Mouse (Mus musculus): Measurements from ENCODE around the gene Fndc3b. TPM values are rescaled to one million over a fixed set of nuclear protein-coding genes. Genes with fewer than 3 reads are reported as not detected.

The Fndc3b gene
- polyA plus RNA-seq, 1 experiment from 2014 or later = 6.7 TPM

- Histone ChIP-seq H3K4me2 (ENCODE audit: low read length) (no peak overlapping the region), H3K4me1 (replicated peaks; ENCODE audit: control insufficient read depth, insufficient read depth, low read length) (peaks cover 11% of the 10 kb centered on the region), H3K9me3 (ENCODE audit: control insufficient read depth, low read length) (no peaks in the 10 kb centered on the region), H3K9ac (replicated peaks; ENCODE audit: low read depth, low read length) (no peak overlapping the region), H3K27me3 (replicated peaks; ENCODE audit: control insufficient read depth, insufficient read depth, low read length) (no peaks in the 10 kb centered on the region), H3K27ac (ENCODE audit: low read length) (no peak overlapping the region), H3K36me3 (ENCODE audit: control insufficient read depth, insufficient read depth) (no peaks in the 10 kb centered on the region), H3K4me3 (replicated peaks; ENCODE audit: low read length) (no peak overlapping the region)
- 56% methylated on average over 7 of the region's 7 CpGs for WGBS
- no peak for ATAC-seq
Measured at GRCm38 (mm10) chr3:27475899-27476298, 235.2 kb downstream of the Fndc3b start.

GRCm38 (mm10) chr3:27473801-27474599, 237.1 kb downstream of the Fndc3b start:
- Histone ChIP-seq H3K27ac (ENCODE audit: low read length) (no peak overlapping the region), H3K9ac (replicated peaks; ENCODE audit: low read depth, low read length) (no peak overlapping the region), H3K4me1 (replicated peaks; ENCODE audit: control insufficient read depth, insufficient read depth, low read length) (peaks cover 9% of the 10 kb centered on the region), H3K27me3 (replicated peaks; ENCODE audit: control insufficient read depth, insufficient read depth, low read length) (no peaks in the 10 kb centered on the region), H3K9me3 (ENCODE audit: control insufficient read depth, low read length) (no peaks in the 10 kb centered on the region), H3K4me2 (ENCODE audit: low read length) (no peak overlapping the region), H3K4me3 (replicated peaks; ENCODE audit: low read length) (no peak overlapping the region), H3K36me3 (ENCODE audit: control insufficient read depth, insufficient read depth) (no peaks in the 10 kb centered on the region)
- WGBS = 94% methylated on average over 14 of the region's 14 CpGs
- no peak for ATAC-seq

- ATAC-seq = no peak
- WGBS = 95% methylated on average over 3 of the region's 3 CpGs
Measured at GRCm38 (mm10) chr3:27472846-27473245, 238.3 kb downstream of the Fndc3b start.

GRCm38 (mm10) chr3:27470781-27471180, 240.3 kb downstream of the Fndc3b start:
- H3K9ac ChIP-seq (replicated peaks; ENCODE audit: low read depth, low read length) = no peak overlapping the region
- no peaks in the 10 kb centered on the region for H3K27me3 ChIP-seq (replicated peaks; ENCODE audit: control insufficient read depth, insufficient read depth, low read length)
- no peaks in the 10 kb centered on the region for H3K9me3 ChIP-seq (ENCODE audit: control insufficient read depth, low read length)
- H3K27ac ChIP-seq (ENCODE audit: low read length) = no peak overlapping the region
- 93% methylated on average over 8 of the region's 8 CpGs for WGBS
- no peak overlapping the region for H3K4me2 ChIP-seq (ENCODE audit: low read length)
- H3K4me1 ChIP-seq (replicated peaks; ENCODE audit: control insufficient read depth, insufficient read depth, low read length) = no peaks in the 10 kb centered on the region
- H3K4me3 ChIP-seq (replicated peaks; ENCODE audit: low read length) = no peak overlapping the region
- H3K36me3 ChIP-seq (ENCODE audit: control insufficient read depth, insufficient read depth) = no peaks in the 10 kb centered on the region
- ATAC-seq = no peak

More at GRCm38 (mm10) chr3:27472846-27473245, 238.3 kb downstream of the Fndc3b start:
- no peak overlapping the region for H3K4me2 ChIP-seq (ENCODE audit: low read length)
- no peak overlapping the region for H3K9ac ChIP-seq (replicated peaks; ENCODE audit: low read depth, low read length)
- no peaks in the 10 kb centered on the region for H3K9me3 ChIP-seq (ENCODE audit: control insufficient read depth, low read length)
- H3K27me3 ChIP-seq (replicated peaks; ENCODE audit: control insufficient read depth, insufficient read depth, low read length) = no peaks in the 10 kb centered on the region
- H3K27ac ChIP-seq (ENCODE audit: low read length) = no peak overlapping the region
- H3K4me1 ChIP-seq (replicated peaks; ENCODE audit: control insufficient read depth, insufficient read depth, low read length) = no peaks in the 10 kb centered on the region
- H3K36me3 ChIP-seq (ENCODE audit: control insufficient read depth, insufficient read depth) = no peaks in the 10 kb centered on the region
- no peak overlapping the region for H3K4me3 ChIP-seq (replicated peaks; ENCODE audit: low read length)

GRCm38 (mm10) chr3:27469971-27470370, 241.1 kb downstream of the Fndc3b start:
- no peaks in the 10 kb centered on the region for H3K4me1 ChIP-seq (replicated peaks; ENCODE audit: control insufficient read depth, insufficient read depth, low read length)
- no peaks in the 10 kb centered on the region for H3K36me3 ChIP-seq (ENCODE audit: control insufficient read depth, insufficient read depth)
- no peak overlapping the region for H3K4me3 ChIP-seq (replicated peaks; ENCODE audit: low read length)
- no peak overlapping the region for H3K27ac ChIP-seq (ENCODE audit: low read length)
- H3K27me3 ChIP-seq (replicated peaks; ENCODE audit: control insufficient read depth, insufficient read depth, low read length) = no peaks in the 10 kb centered on the region
- H3K9ac ChIP-seq (replicated peaks; ENCODE audit: low read depth, low read length) = no peak overlapping the region
- H3K4me2 ChIP-seq (ENCODE audit: low read length) = no peak overlapping the region
- no peaks in the 10 kb centered on the region for H3K9me3 ChIP-seq (ENCODE audit: control insufficient read depth, low read length)
- 96% methylated on average over 8 of the region's 8 CpGs for WGBS
- ATAC-seq = no peak

- H3K27me3 ChIP-seq (replicated peaks; ENCODE audit: control insufficient read depth, insufficient read depth, low read length) = no peaks in the 10 kb centered on the region
- no peaks in the 10 kb centered on the region for H3K36me3 ChIP-seq (ENCODE audit: control insufficient read depth, insufficient read depth)
- no peak overlapping the region for H3K4me3 ChIP-seq (replicated peaks; ENCODE audit: low read length)
- no peak overlapping the region for H3K27ac ChIP-seq (ENCODE audit: low read length)
- no peaks in the 10 kb centered on the region for H3K9me3 ChIP-seq (ENCODE audit: control insufficient read depth, low read length)
- 81% methylated on average over 11 of the region's 11 CpGs for WGBS
- H3K4me1 ChIP-seq (replicated peaks; ENCODE audit: control insufficient read depth, insufficient read depth, low read length) = no peaks in the 10 kb centered on the region
- no peak overlapping the region for H3K9ac ChIP-seq (replicated peaks; ENCODE audit: low read depth, low read length)
- H3K4me2 ChIP-seq (ENCODE audit: low read length) = no peak overlapping the region
- no peak for ATAC-seq
Measured at GRCm38 (mm10) chr3:27467505-27468020, 243.5 kb downstream of the Fndc3b start.

- peak; percentile 54 for ATAC-seq
- WGBS = 78% methylated on average over 7 of the region's 7 CpGs
- no peaks in the 10 kb centered on the region for H3K27me3 ChIP-seq (replicated peaks; ENCODE audit: control insufficient read depth, insufficient read depth, low read length)
Measured at GRCm38 (mm10) chr3:27466297-27466901, 244.7 kb downstream of the Fndc3b start.

GRCm38 (mm10) chr3:27463373-27463772, 247.7 kb downstream of the Fndc3b start:
- H3K9me3 ChIP-seq (ENCODE audit: control insufficient read depth, low read length) = no peaks in the 10 kb centered on the region
- no peak overlapping the region for H3K27ac ChIP-seq (ENCODE audit: low read length)
- no peaks in the 10 kb centered on the region for H3K27me3 ChIP-seq (replicated peaks; ENCODE audit: control insufficient read depth, insufficient read depth, low read length)
- H3K36me3 ChIP-seq (ENCODE audit: control insufficient read depth, insufficient read depth) = no peaks in the 10 kb centered on the region
- no peak overlapping the region for H3K9ac ChIP-seq (replicated peaks; ENCODE audit: low read depth, low read length)
- no peak overlapping the region for H3K4me2 ChIP-seq (ENCODE audit: low read length)
- no peak overlapping the region for H3K4me3 ChIP-seq (replicated peaks; ENCODE audit: low read length)
- no peaks in the 10 kb centered on the region for H3K4me1 ChIP-seq (replicated peaks; ENCODE audit: control insufficient read depth, insufficient read depth, low read length)
- WGBS = 93% methylated on average over 7 of the region's 7 CpGs
- ATAC-seq = no peak

More at GRCm38 (mm10) chr3:27466297-27466901, 244.7 kb downstream of the Fndc3b start:
- Histone ChIP-seq H3K36me3 (ENCODE audit: control insufficient read depth, insufficient read depth) (no peaks in the 10 kb centered on the region), H3K9ac (replicated peaks; ENCODE audit: low read depth, low read length) (no peak overlapping the region), H3K4me1 (replicated peaks; ENCODE audit: control insufficient read depth, insufficient read depth, low read length) (no peaks in the 10 kb centered on the region), H3K27ac (ENCODE audit: low read length) (no peak overlapping the region), H3K4me3 (replicated peaks; ENCODE audit: low read length) (no peak overlapping the region), H3K9me3 (ENCODE audit: control insufficient read depth, low read length) (no peaks in the 10 kb centered on the region), H3K4me2 (ENCODE audit: low read length) (no peak overlapping the region)

GRCm38 (mm10) chr3:27462934-27463333, 248.2 kb downstream of the Fndc3b start:
- no peaks in the 10 kb centered on the region for H3K4me1 ChIP-seq (replicated peaks; ENCODE audit: control insufficient read depth, insufficient read depth, low read length)
- no peaks in the 10 kb centered on the region for H3K9me3 ChIP-seq (ENCODE audit: control insufficient read depth, low read length)
- H3K36me3 ChIP-seq (ENCODE audit: control insufficient read depth, insufficient read depth) = no peaks in the 10 kb centered on the region
- 83% methylated on average over 15 of the region's 15 CpGs for WGBS
- no peak overlapping the region for H3K9ac ChIP-seq (replicated peaks; ENCODE audit: low read depth, low read length)
- no peak overlapping the region for H3K4me3 ChIP-seq (replicated peaks; ENCODE audit: low read length)
- ATAC-seq = no peak
- no peaks in the 10 kb centered on the region for H3K27me3 ChIP-seq (replicated peaks; ENCODE audit: control insufficient read depth, insufficient read depth, low read length)
- no peak overlapping the region for H3K27ac ChIP-seq (ENCODE audit: low read length)
- H3K4me2 ChIP-seq (ENCODE audit: low read length) = no peak overlapping the region

Data from forebrain, embryonic 16.5 days (tissue).